Mouse (Mus musculus): ENCODE data around the gene Gimap9. TPM values are rescaled to one million over a fixed set of nuclear protein-coding genes. Genes with fewer than 3 reads are reported as not detected.

The Gimap9 gene
- polyA plus RNA-seq, 1 experiment from 2014 or later, result 1.7 TPM

DNA sequence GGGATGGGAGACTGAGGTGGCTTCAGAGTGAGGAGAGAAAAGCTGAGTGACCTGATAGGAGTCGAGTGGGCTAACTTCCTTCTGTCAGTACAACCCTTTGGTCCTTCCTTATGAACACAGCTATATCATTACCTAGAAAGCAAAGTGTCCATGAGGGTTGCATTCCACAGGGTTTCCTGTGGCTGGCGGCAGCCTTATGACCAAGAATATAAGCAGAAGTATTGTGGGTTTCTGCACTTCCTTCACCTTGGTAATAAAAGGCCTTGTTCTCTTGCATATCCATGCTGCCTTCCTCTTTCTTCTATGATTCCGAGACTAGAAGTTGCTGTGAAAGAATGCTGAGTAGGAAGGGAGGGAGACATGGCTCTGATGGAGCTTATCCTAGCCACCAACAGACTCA lies 23.0 kb downstream of the Gimap9 start:
- H3K4me2 ChIP-seq, result no peak overlapping the region
- 88% methylated on average over 3 of the region's 3 CpGs for WGBS
- ATAC-seq (ENCODE audit: low FRiP score, low read depth), result no peak

DNA sequence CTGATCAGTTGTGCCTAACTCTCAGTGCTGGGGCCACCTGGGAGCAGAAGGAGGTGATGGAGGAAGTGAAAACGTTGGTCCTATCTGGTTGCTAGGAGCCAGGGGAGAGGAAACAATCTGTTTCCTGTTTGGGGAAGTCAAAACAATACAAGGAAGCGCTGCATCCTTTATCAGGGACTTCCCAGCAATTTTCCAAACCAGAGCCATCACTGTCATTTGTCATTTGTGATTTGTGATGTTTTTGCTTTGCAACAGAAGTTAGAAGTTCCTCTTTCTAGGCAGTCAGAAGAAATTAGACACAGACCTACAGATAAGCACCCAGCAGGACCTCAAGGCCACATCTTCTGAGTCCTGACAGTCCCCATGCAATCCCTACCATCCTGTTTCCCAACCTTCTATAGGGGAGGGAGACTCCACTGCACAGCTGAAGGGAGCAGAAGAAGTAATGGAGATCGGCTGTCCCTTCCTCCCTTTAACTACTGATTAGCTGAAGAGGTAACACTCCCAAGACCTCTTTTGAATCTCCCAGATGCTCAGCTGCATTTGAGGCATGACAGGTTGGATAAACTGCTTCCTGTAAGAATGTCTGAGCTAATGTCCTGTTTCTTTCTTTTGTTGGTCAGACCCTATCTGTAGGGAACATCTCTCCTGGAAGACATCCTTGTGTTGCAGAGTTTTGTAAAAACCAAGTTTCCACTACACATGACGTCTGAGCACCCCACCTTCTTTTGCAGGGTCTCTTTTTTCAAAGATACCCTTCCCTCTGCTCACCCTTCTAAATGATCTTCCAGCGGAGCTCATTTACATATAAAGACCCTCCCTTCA lies 24.5 kb downstream of the Gimap9 start:
- H3K27ac ChIP-seq (replicated peaks), result no peak overlapping the region

More for the DNA sequence above, 23.0 kb downstream of the Gimap9 start:
- Histone ChIP-seq H3K4me3 (no peak overlapping the region), H3K36me3 (no peaks in the 10 kb centered on the region), H3K9me3 (no peaks in the 10 kb centered on the region), H3K9ac (no peak overlapping the region), H3K27me3 (no peaks in the 10 kb centered on the region), H3K4me1 (replicated peaks) (no peaks in the 10 kb centered on the region), H3K27ac (replicated peaks) (no peak overlapping the region)

DNA sequence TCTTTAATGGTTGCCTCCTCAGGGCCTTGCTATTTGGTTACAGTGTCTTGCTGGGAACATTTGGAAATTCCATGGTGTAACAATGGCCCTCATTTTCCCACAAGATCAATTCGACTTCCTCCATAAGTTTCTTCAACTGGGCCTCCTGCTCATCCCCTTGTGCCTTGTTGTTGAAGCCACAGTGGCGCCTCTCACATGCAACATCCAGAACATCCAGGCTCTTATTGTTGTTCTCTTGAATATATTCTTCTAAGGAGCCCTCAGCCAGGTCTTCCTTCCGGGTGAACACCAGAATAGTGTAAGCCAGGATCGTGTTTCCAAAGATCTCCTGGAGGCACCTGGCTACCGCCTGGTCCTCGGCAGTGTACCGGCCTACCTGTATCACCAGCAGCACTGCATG lies 26.2 kb downstream of the Gimap9 start:
- no peak overlapping the region for H3K27ac ChIP-seq (replicated peaks)
- no peak for ATAC-seq (ENCODE audit: low FRiP score, low read depth)
- H3K4me3 ChIP-seq, result no peak overlapping the region
- H3K27me3 ChIP-seq, result no peaks in the 10 kb centered on the region
- 87% methylated on average over 7 of the region's 7 CpGs for WGBS
- H3K4me1 ChIP-seq (replicated peaks), result no peaks in the 10 kb centered on the region
- H3K9ac ChIP-seq, result no peak overlapping the region
- no peaks in the 10 kb centered on the region for H3K36me3 ChIP-seq
- H3K9me3 ChIP-seq, result no peaks in the 10 kb centered on the region
- H3K4me2 ChIP-seq, result no peak overlapping the region

More for the DNA sequence above, 24.5 kb downstream of the Gimap9 start:
- H3K4me2 ChIP-seq, result no peak overlapping the region
- WGBS, result 63% methylated on average over 5 of the region's 5 CpGs
- no peak overlapping the region for H3K9ac ChIP-seq
- no peak for ATAC-seq (ENCODE audit: low FRiP score, low read depth)
- no peaks in the 10 kb centered on the region for H3K27me3 ChIP-seq
- no peaks in the 10 kb centered on the region for H3K36me3 ChIP-seq
- H3K4me3 ChIP-seq, result no peak overlapping the region
- no peaks in the 10 kb centered on the region for H3K9me3 ChIP-seq
- no peaks in the 10 kb centered on the region for H3K4me1 ChIP-seq (replicated peaks)

DNA sequence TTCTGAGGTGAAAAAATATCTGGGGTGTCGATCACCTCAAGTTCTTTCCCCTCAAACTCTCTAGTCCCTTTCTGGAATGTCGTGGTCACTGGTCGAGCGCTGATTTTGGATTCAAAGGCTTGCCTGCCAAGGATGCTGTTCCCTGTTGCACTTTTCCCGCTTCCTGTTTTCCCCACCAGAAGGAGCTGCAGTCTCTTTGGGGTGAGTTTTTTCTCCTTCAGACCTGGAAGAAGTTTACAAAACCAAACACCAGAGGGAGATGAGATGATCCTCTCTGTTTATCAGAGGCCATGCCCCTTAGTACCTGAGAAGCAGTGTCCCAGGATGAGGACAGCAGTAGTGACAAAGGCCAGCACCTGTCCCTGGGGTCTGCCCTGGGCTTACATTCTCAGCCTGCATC lies 26.7 kb downstream of the Gimap9 start:
- Histone ChIP-seq H3K27ac (replicated peaks) (no peak overlapping the region), H3K9ac (no peak overlapping the region), H3K36me3 (no peaks in the 10 kb centered on the region), H3K4me3 (no peak overlapping the region), H3K27me3 (no peaks in the 10 kb centered on the region), H3K9me3 (no peaks in the 10 kb centered on the region), H3K4me1 (replicated peaks) (no peaks in the 10 kb centered on the region), H3K4me2 (no peak overlapping the region)
- ATAC-seq (ENCODE audit: low FRiP score, low read depth), result no peak
- WGBS, result 75% methylated on average over 5 of the region's 5 CpGs

DNA sequence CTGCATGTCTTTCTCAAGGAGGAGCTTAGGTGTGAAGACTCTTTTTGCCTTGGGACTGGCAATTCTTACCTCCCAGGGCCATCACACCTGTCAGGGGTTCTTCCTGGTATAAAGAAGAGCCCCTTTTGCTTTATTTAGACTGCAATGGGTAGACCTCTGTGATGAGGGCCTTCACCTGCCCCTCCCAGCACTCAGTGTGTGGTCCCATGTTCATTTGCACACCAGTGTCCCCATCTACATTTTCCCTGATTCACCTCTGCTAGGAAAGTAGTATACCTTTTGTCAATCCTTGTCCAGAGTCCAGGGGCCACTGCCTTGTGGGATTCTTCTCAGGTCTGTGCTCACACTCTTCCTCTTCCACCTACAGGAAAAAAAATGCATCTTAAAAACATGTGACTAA lies 28.2 kb downstream of the Gimap9 start:
- no peak overlapping the region for H3K4me2 ChIP-seq
- H3K4me1 ChIP-seq (replicated peaks), result no peaks in the 10 kb centered on the region
- no peaks in the 10 kb centered on the region for H3K36me3 ChIP-seq
- H3K4me3 ChIP-seq, result no peak overlapping the region
- no peak for ATAC-seq (ENCODE audit: low FRiP score, low read depth)
- H3K9me3 ChIP-seq, result no peaks in the 10 kb centered on the region
- no peaks in the 10 kb centered on the region for H3K27me3 ChIP-seq
- H3K9ac ChIP-seq, result no peak overlapping the region
- H3K27ac ChIP-seq (replicated peaks), result no peak overlapping the region

DNA sequence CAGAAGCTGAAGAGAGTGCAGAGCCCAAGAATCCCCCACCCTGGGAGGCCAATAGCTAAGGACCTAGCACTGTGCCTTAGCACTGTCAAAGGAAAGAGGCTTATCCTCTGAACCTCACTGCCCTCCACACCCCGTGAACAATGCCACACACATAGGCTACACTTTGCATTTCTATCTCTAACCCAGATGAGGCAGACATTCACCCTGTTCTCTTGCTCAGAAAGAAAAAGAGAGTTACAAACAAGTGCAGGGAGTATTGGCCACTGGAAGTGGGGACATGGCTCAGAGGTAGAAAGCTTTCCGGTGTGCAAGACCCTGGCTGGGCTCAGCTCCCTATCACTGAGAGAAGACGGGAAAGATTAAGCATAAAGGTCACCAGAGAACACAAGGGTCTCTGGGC lies 30.2 kb downstream of the Gimap9 start:
- no peak for ATAC-seq (ENCODE audit: low FRiP score, low read depth)
- 68% methylated on average over 3 of the region's 3 CpGs for WGBS

DNA sequence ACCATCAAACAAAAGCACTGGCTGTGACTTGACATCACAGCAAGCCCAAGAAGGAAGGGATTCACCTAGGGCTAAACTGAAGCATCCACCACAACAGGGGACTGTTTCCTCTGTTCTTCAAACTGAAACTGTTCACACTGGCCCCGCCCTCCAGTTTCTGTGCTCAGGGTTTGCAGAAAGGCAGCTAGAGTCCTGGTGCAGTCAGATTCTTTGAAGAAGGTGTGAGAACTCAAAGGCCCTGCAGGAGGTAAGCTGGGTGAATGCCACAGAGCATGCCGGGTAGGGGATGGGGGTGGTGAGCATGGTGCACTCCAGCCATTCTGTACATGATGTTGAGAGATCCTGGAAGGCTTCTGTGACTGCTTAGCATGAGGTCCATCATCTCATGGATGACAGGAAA lies 42.5 kb downstream of the Gimap9 start, which contains the start of the genes Gm28053 and Gimap7:
Gene Gm28053, plus strand, starts transcription at position 153 of the 400 bp plus-strand sequence.
Gene Gimap7, plus strand, starts transcription at position 167 of the 400 bp plus-strand sequence.
- Histone ChIP-seq H3K9me3 (no peaks in the 10 kb centered on the region), H3K36me3 (no peaks in the 10 kb centered on the region), H3K27ac (replicated peaks) (no peak within 1 kb of the TSS), H3K9ac (no peak within 1 kb of the TSS), H3K4me2 (no peak within 1 kb of the TSS), H3K4me3 (no peak within 1 kb of the TSS), H3K27me3 (no peaks in the 10 kb centered on the region), H3K4me1 (replicated peaks) (no peaks in the 10 kb centered on the region)
- WGBS, result 61% methylated on average over 2 of the region's 2 CpGs
- ATAC-seq (ENCODE audit: low FRiP score, low read depth), result no peak

More for the DNA sequence above, 30.2 kb downstream of the Gimap9 start:
- no peak overlapping the region for H3K9ac ChIP-seq
- no peak overlapping the region for H3K27ac ChIP-seq (replicated peaks)
- H3K9me3 ChIP-seq, result no peaks in the 10 kb centered on the region
- H3K36me3 ChIP-seq, result no peaks in the 10 kb centered on the region
- no peaks in the 10 kb centered on the region for H3K27me3 ChIP-seq
- H3K4me2 ChIP-seq, result no peak overlapping the region
- no peak overlapping the region for H3K4me3 ChIP-seq
- no peaks in the 10 kb centered on the region for H3K4me1 ChIP-seq (replicated peaks)

DNA sequence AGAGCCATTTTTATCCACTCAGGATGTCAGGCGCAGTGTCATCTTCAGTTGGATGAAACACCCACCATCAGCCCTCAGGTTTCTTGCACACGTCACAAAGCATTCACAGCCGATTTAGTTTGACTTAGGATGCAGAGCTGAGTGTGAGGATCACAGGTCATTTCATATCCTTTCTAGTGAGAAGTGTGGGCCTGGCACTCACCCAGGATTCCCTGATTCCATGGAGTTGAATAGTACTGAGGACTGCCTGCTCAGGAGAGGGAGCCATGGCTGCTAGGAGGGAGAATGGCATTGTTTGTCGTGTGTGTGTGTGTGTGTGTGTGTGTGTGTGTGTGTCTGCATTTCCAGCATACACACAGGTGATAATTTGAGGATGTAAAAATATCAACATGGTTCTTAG lies 44.4 kb downstream of the Gimap9 start:
- Histone ChIP-seq H3K36me3 (no peaks in the 10 kb centered on the region), H3K27ac (replicated peaks) (no peak overlapping the region), H3K9ac (no peak overlapping the region), H3K27me3 (no peaks in the 10 kb centered on the region), H3K4me2 (no peak overlapping the region), H3K4me3 (no peak overlapping the region), H3K9me3 (no peaks in the 10 kb centered on the region), H3K4me1 (replicated peaks) (peaks cover 2% of the 10 kb centered on the region; the same call in 1 of the 2 replicates)
- no peak for ATAC-seq (ENCODE audit: low FRiP score, low read depth)
- WGBS, result 75% methylated on average over 4 of the region's 4 CpGs

DNA sequence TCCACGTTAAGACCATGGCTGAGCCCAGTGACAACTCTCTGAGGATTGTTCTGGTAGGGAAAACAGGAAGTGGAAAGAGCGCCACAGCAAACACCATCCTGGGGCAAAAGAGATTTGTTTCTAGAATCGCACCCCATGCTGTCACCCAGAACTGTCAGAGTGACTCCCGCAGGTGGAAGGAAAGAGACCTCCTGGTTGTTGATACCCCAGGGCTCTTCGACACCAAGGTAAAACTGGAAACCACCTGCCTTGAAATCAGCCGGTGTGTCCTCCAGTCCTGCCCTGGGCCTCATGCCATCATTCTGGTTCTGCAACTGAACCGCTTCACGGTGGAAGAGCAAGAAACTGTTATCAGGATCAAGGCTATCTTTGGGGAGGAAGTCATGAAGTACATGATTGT lies 47.5 kb downstream of the Gimap9 start:
- ATAC-seq (ENCODE audit: low FRiP score, low read depth), result no peak
- H3K27ac ChIP-seq (replicated peaks), result no peak overlapping the region
- H3K9me3 ChIP-seq, result no peaks in the 10 kb centered on the region
- H3K36me3 ChIP-seq, result no peaks in the 10 kb centered on the region
- 92% methylated on average over 8 of the region's 8 CpGs for WGBS
- peaks cover 5% of the 10 kb centered on the region for H3K4me1 ChIP-seq (replicated peaks)
- H3K9ac ChIP-seq, result no peak overlapping the region
- H3K4me3 ChIP-seq, result no peak overlapping the region
- no peak overlapping the region for H3K4me2 ChIP-seq
- H3K27me3 ChIP-seq, result no peaks in the 10 kb centered on the region

DNA sequence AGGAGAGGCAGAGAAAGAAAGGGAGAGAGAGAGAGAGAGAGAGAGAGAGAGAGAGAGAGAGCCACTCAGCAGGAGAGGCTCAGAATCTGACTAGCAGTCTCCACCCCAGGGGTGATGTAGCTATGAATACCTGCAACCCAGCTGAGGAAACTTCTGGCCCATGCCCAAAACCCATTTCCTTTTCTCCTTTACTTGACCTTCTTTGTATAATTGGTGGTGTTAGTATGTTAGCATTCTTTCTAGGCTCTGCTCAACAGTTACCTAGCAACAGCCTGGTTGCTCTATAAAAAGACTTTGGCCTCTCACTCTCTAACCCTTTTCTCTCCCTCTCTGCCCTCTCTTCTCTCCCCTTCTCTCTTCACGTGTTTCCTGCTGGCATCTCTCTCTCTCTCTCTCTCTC lies 49.5 kb downstream of the Gimap9 start:
- ATAC-seq (ENCODE audit: low FRiP score, low read depth), result no peak
- Histone ChIP-seq H3K4me1 (replicated peaks) (peaks cover 5% of the 10 kb centered on the region), H3K9me3 (no peaks in the 10 kb centered on the region), H3K27ac (replicated peaks) (no peak overlapping the region), H3K36me3 (no peaks in the 10 kb centered on the region), H3K4me3 (no peak overlapping the region), H3K9ac (no peak overlapping the region), H3K4me2 (no peak overlapping the region), H3K27me3 (no peaks in the 10 kb centered on the region)
- WGBS, result 0% methylated on average over 1 of the region's 1 CpGs

DNA sequence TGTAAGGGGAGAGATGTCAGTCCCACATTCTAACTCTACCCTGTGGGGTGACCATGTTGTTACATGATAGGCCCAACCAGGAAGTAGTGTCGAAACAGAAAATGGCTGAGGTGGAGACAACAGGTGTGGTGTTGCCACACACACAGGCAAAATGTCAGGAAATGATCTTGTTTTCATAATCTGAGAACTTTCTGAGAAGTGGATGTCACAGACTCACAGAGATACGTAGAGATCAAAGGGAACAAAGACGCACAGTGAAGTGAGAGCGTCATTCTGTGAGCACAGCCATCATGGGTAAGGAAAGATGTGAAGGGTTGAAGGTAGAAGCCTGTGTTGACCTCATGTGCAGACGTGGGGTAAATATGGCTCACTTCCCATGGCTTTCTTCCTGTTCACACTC lies 51.8 kb downstream of the Gimap9 start:
- no peak for ATAC-seq (ENCODE audit: low FRiP score, low read depth)
- Histone ChIP-seq H3K4me2 (no peak overlapping the region), H3K27me3 (no peaks in the 10 kb centered on the region), H3K36me3 (no peaks in the 10 kb centered on the region), H3K9ac (no peak overlapping the region), H3K27ac (replicated peaks) (no peak overlapping the region), H3K9me3 (no peaks in the 10 kb centered on the region), H3K4me3 (no peak overlapping the region), H3K4me1 (replicated peaks) (peaks cover 5% of the 10 kb centered on the region)
- WGBS, result 91% methylated on average over 5 of the region's 5 CpGs
